In genomic region chr16:43219367-43219766, GRCm38 (mm10) we compare ENCODE assay signal across 24 mouse cellular contexts.
DNase-seq lines count a peak whose midpoint lies in the region; ATAC-seq and TF ChIP-seq lines count a peak whose summit lies in the region.
"Had no signal": no experiment of that assay in that cellular context is flagged by ENCODE, and none has a peak within 500 bp of the region (broad histone marks: within the 10 kb centered on the region; RNA-seq: fewer than 3 reads in every experiment).

No protein-coding gene starts in this region.

- no peaks in the 10 kb centered on the region for H3K79me2 ChIP-seq in liver, adult 2 months (ENCODE audit: control insufficient read depth, insufficient read depth, low read length)
- H3K79me2 ChIP-seq in MEL (ENCODE audit: control insufficient read depth, insufficient read depth, low read length, poor library complexity): no peaks in the 10 kb centered on the region

- TF ChIP-seq EP300 in MEL (IDR thresholded peaks at IDR 0.05; ENCODE audit: low read depth in 1 of 2, low read length in 2 of 2): no peak
- no peak for TF ChIP-seq EP300 in stomach, postnatal 0 days (optimal IDR thresholded peaks at IDR 0.05)

- no peaks in the 10 kb centered on the region for H3K9me3 ChIP-seq in liver, embryonic 11.5 days (ENCODE audit: control insufficient read depth, low read length)
- no peaks in the 10 kb centered on the region for H3K9me3 ChIP-seq in MEL (replicated peaks; ENCODE audit: insufficient read depth, low read length)
- H3K9me3 ChIP-seq in stomach, postnatal 0 days (ENCODE audit: control insufficient read depth, low read length): no peaks in the 10 kb centered on the region
- H3K9me3 ChIP-seq: embryonic facial prominence, embryonic 10.5 days; forebrain, embryonic 15.5 days; heart, embryonic 15.5 days; hindbrain, embryonic 15.5 days; megakaryocyte, embryonic 14.5 days; midbrain, embryonic 13.5 days had no signal

- H3K9ac ChIP-seq in liver, adult 2 months (ENCODE audit: low read depth, low read length): no peak overlapping the region
- H3K9ac ChIP-seq in liver, embryonic 11.5 days (ENCODE audit: low read depth, low read length): no peak overlapping the region
- H3K9ac ChIP-seq in MEL (ENCODE audit: control insufficient read depth, low read depth, low read length, poor library complexity, severe bottlenecking): no peak overlapping the region
- no peak overlapping the region for H3K9ac ChIP-seq in stomach, postnatal 0 days (ENCODE audit: low read length)
- H3K9ac ChIP-seq: forebrain, embryonic 15.5 days; heart, embryonic 15.5 days; hindbrain, embryonic 15.5 days; midbrain, embryonic 13.5 days had no signal

- no peak for TF ChIP-seq POLR2A in liver, adult 2 months (IDR thresholded peaks at IDR 0.05; ENCODE audit: extremely low read depth, insufficient read depth, low read length)
- TF ChIP-seq POLR2A in MEL (IDR thresholded peaks at IDR 0.05; ENCODE audit: control insufficient read depth in 1 of 2, insufficient read depth in 1 of 2, low read depth in 1 of 2, low read length in 2 of 2, poor library complexity in 1 of 2): no peak

- DNase-seq in CD4-positive, CD25-positive, alpha-beta regulatory T cell, adult 2 months (ENCODE audit: low read depth, low spot score): peak; percentile 2
- DNase-seq in liver, adult 2 months (ENCODE audit: extremely low read depth, low read depth, low spot score): peak; percentile 37
- no peak for DNase-seq in liver, embryonic 11.5 days (ENCODE audit: low spot score)
- no peak for DNase-seq in MEL (ENCODE audit: low read depth, low spot score)
- no peak for DNase-seq in stomach, postnatal 0 days (ENCODE audit: low spot score)
- no peak for DNase-seq in cerebellum, postnatal 10 days
- DNase-seq: adrenal gland, postnatal 25 days; cerebellum, adult 11 months; cerebellum, adult 9-11 months; gastrocnemius, postnatal 25 days; heart, adult 18-20 months; heart, postnatal 36 days; kidney, postnatal 4 days; lung, adult 2 months; lung, postnatal 14 days; thymus, postnatal 25 days had no signal

- no peak for TF ChIP-seq RAD21 in MEL (IDR thresholded peaks at IDR 0.05; ENCODE audit: low read depth, low read length)

- no peak for ATAC-seq in CD4-positive, CD25-positive, alpha-beta regulatory T cell, adult 4 months
- ATAC-seq in liver, embryonic 11.5 days (replicated peaks; ENCODE audit: low FRiP score): no peak
- no peak for ATAC-seq in stomach, postnatal 0 days (ENCODE audit: low FRiP score, low TSS enrichment)
- ATAC-seq: forebrain, embryonic 15.5 days; midbrain, embryonic 13.5 days had no signal

- TF ChIP-seq CTCF in liver, adult 2 months (IDR thresholded peaks at IDR 0.05; ENCODE audit: low read depth, low read length): peak; percentile 58
- peak in 2 of 3 experiments; percentile 18 to 28; a peak in 2 of 6 replicates for TF ChIP-seq CTCF in MEL (IDR thresholded peaks at IDR 0.05 in 2 of 3, conservative IDR thresholded peaks at IDR 0.05 in 1 of 3; ENCODE audit: control insufficient read depth in 1 of 3, insufficient read depth in 1 of 3, low read depth in 2 of 3, low read length in 3 of 3, poor library complexity in 1 of 3, severe bottlenecking in 1 of 3)
- TF ChIP-seq CTCF in stomach, postnatal 0 days (IDR thresholded peaks at IDR 0.05; ENCODE audit: low read depth): peak; percentile 27; the same call in 1 of the 2 replicates

- H3K4me3 ChIP-seq in liver, adult 2 months (ENCODE audit: insufficient read depth, low read depth, low read length): no peak overlapping the region
- H3K4me3 ChIP-seq in liver, embryonic 11.5 days (ENCODE audit: low read depth, low read length): no peak overlapping the region
- no peak overlapping the region for H3K4me3 ChIP-seq in MEL (ENCODE audit: control insufficient read depth in 1 of 2, insufficient read depth in 1 of 2, low read depth in 2 of 2, low read length in 2 of 2)
- H3K4me3 ChIP-seq in stomach, postnatal 0 days (ENCODE audit: low read depth, low read length): no peak overlapping the region
- H3K4me3 ChIP-seq: embryonic facial prominence, embryonic 10.5 days; forebrain, embryonic 15.5 days; heart, embryonic 15.5 days; hindbrain, embryonic 15.5 days; left cerebral cortex, adult 2 months; megakaryocyte, embryonic 14.5 days; midbrain, embryonic 13.5 days had no signal

- no peak overlapping the region for H3K27ac ChIP-seq in liver, adult 2 months (replicated peaks; ENCODE audit: insufficient read depth, low read depth, low read length)
- H3K27ac ChIP-seq in liver, embryonic 11.5 days (ENCODE audit: low read depth, low read length): no peak overlapping the region
- no peak overlapping the region for H3K27ac ChIP-seq in MEL (ENCODE audit: control insufficient read depth, low read depth, low read length)
- no peak overlapping the region for H3K27ac ChIP-seq in stomach, postnatal 0 days (replicated peaks)
- H3K27ac ChIP-seq: embryonic facial prominence, embryonic 10.5 days; forebrain, embryonic 15.5 days; heart, embryonic 15.5 days; hindbrain, embryonic 15.5 days; left cerebral cortex, adult 2 months; midbrain, embryonic 13.5 days had no signal

- no peaks in the 10 kb centered on the region for H3K27me3 ChIP-seq in liver, adult 2 months (ENCODE audit: control insufficient read depth, insufficient read depth, low read length)
- no peaks in the 10 kb centered on the region for H3K27me3 ChIP-seq in liver, embryonic 11.5 days (replicated peaks; ENCODE audit: control insufficient read depth, insufficient read depth, low read length)
- H3K27me3 ChIP-seq in MEL (ENCODE audit: control insufficient read depth in 1 of 2, insufficient read depth in 2 of 2, low read length in 2 of 2): peaks cover 0 to 1% of the 10 kb centered on the region in 2 experiments; a peak in 2 of 4 replicates
- no peaks in the 10 kb centered on the region for H3K27me3 ChIP-seq in stomach, postnatal 0 days (ENCODE audit: control insufficient read depth, insufficient read depth, low read length)
- H3K27me3 ChIP-seq: forebrain, embryonic 15.5 days; heart, embryonic 15.5 days; hindbrain, embryonic 15.5 days; megakaryocyte, embryonic 14.5 days; midbrain, embryonic 13.5 days had no signal

- H3K4me1 ChIP-seq in liver, adult 2 months (ENCODE audit: control insufficient read depth, insufficient read depth, low read length): no peaks in the 10 kb centered on the region
- H3K4me1 ChIP-seq in liver, embryonic 11.5 days (replicated peaks; ENCODE audit: control insufficient read depth, insufficient read depth, low read length): no peaks in the 10 kb centered on the region
- H3K4me1 ChIP-seq in MEL (ENCODE audit: control insufficient read depth in 1 of 2, insufficient read depth in 2 of 2, low read length in 2 of 2): no peaks in the 10 kb centered on the region
- H3K4me1 ChIP-seq in stomach, postnatal 0 days (replicated peaks; ENCODE audit: control insufficient read depth, insufficient read depth): no peaks in the 10 kb centered on the region
- H3K4me1 ChIP-seq: hindbrain, embryonic 15.5 days; megakaryocyte, embryonic 14.5 days; midbrain, embryonic 13.5 days had no signal

- H3K36me3 ChIP-seq in liver, adult 2 months (ENCODE audit: control insufficient read depth, insufficient read depth, low read length): no peaks in the 10 kb centered on the region
- H3K36me3 ChIP-seq in liver, embryonic 11.5 days (ENCODE audit: control insufficient read depth, insufficient read depth, low read length): no peaks in the 10 kb centered on the region
- H3K36me3 ChIP-seq in MEL (ENCODE audit: control insufficient read depth in 1 of 2, insufficient read depth in 2 of 2, low read length in 2 of 2): no peaks in the 10 kb centered on the region
- no peaks in the 10 kb centered on the region for H3K36me3 ChIP-seq in stomach, postnatal 0 days (ENCODE audit: control insufficient read depth, insufficient read depth, low read length)
- H3K36me3 ChIP-seq: embryonic facial prominence, embryonic 10.5 days; forebrain, embryonic 15.5 days; heart, embryonic 15.5 days; hindbrain, embryonic 15.5 days; midbrain, embryonic 13.5 days had no signal

- no peak overlapping the region for H3K4me2 ChIP-seq in liver, embryonic 11.5 days
- no peak overlapping the region for H3K4me2 ChIP-seq in stomach, postnatal 0 days (replicated peaks; ENCODE audit: low read depth)
- H3K4me2 ChIP-seq: forebrain, embryonic 15.5 days; heart, embryonic 15.5 days; hindbrain, embryonic 15.5 days; midbrain, embryonic 13.5 days had no signal

- WGBS in liver, adult 2 months: 95% methylated on average over 1 of the region's 1 CpGs
- 79% methylated on average over 1 of the region's 1 CpGs for WGBS in liver, embryonic 11.5 days
- 91% methylated on average over 1 of the region's 1 CpGs for WGBS in stomach, postnatal 0 days

TF ChIP-seq in MEL, 35 proteins besides CTCF, POLR2A, EP300 and RAD21:
- no peak for TF ChIP-seq TAL1 (IDR thresholded peaks at IDR 0.05; ENCODE audit: low read length)
- 0 out of 2 replicates have a peak, but pooled peaks have one; percentile 14 for TF ChIP-seq SMC3 (IDR thresholded peaks at IDR 0.05; ENCODE audit: low read depth, low read length)
- no peak for TF ChIP-seq MYB (IDR thresholded peaks at IDR 0.05; ENCODE audit: low read depth, low read length)
- TF ChIP-seq HCFC1 (IDR thresholded peaks at IDR 0.05; ENCODE audit: low read depth, low read length): no peak
- no peak for TF ChIP-seq JUND (IDR thresholded peaks at IDR 0.05; ENCODE audit: low read depth, low read length)
- no peak for TF ChIP-seq MYC (IDR thresholded peaks at IDR 0.05; ENCODE audit: low read depth, low read length)

Comparison
In these comparisons a context has a peak if more than half of its experiments do, and no peak if none do; other contexts are left out.
1. DNase-seq: peak in CD4-positive, CD25-positive, alpha-beta regulatory T cell, adult 2 months (single experiment) and liver, adult 2 months (single experiment); none in liver, embryonic 11.5 days (single experiment), MEL (single experiment), stomach, postnatal 0 days (single experiment) and cerebellum, postnatal 10 days (0 of 2).
2. Peak in every context shown above with its lines, with median percentiles within 50 percentile points of each other: CTCF ChIP-seq.